Mouse (Mus musculus) ovary, postnatal 14 days (tissue): ENCODE data around the gene Ano1.

Experiments
- DNase-seq: peaks from one replicate; pipeline ENCODE4 v3.0.0; 2022; ENCODE audit warnings: low spot score

The Ano1 gene

GRCm38 (mm10) chr7:144582284-144582980, 169.3 kb downstream of the Ano1 start, which contains the start of gene Fadd:
Gene Fadd (minus strand): TSS chr7:144582463.
- peak; percentile 97 for DNase-seq

- peak; percentile 71 for DNase-seq
Measured at GRCm38 (mm10) chr7:144581559-144582283, 170.1 kb downstream of the Ano1 start.

GRCm38 (mm10) chr7:144577876-144578275, 173.9 kb downstream of the Ano1 start:
- DNase-seq, result no peak

GRCm38 (mm10) chr7:144572234-144572633, 179.5 kb downstream of the Ano1 start:
- DNase-seq, result no peak

- no peak for DNase-seq
Measured at GRCm38 (mm10) chr7:144571598-144571997, 180.2 kb downstream of the Ano1 start.

GRCm38 (mm10) chr7:144569428-144569827, 182.3 kb downstream of the Ano1 start:
- peak; percentile 31 for DNase-seq

GRCm38 (mm10) chr7:144568091-144568490, 183.7 kb downstream of the Ano1 start:
- DNase-seq, result no peak

GRCm38 (mm10) chr7:144566921-144567682, 184.7 kb downstream of the Ano1 start:
- no peak for DNase-seq

GRCm38 (mm10) chr7:144563456-144564155, 188.2 kb downstream of the Ano1 start:
- no peak for DNase-seq

- DNase-seq, result no peak
Measured at GRCm38 (mm10) chr7:144562016-144562415, 189.8 kb downstream of the Ano1 start.

- no peak for DNase-seq
Measured at GRCm38 (mm10) chr7:144560594-144560993, 191.2 kb downstream of the Ano1 start.

GRCm38 (mm10) chr7:144558552-144558951, 193.2 kb downstream of the Ano1 start:
- no peak for DNase-seq

GRCm38 (mm10) chr7:144554123-144554472, 197.7 kb downstream of the Ano1 start:
- DNase-seq, result no peak

GRCm38 (mm10) chr7:144553237-144554122, 198.3 kb downstream of the Ano1 start, which contains the start of gene Ppfia1:
Gene Ppfia1 (minus strand): TSS chr7:144553729.
- DNase-seq, result peak; percentile 97

- DNase-seq, result no peak
Measured at GRCm38 (mm10) chr7:144552274-144552673, 199.5 kb downstream of the Ano1 start.

GRCm38 (mm10) chr7:144550811-144551210, 201.0 kb downstream of the Ano1 start:
- no peak for DNase-seq

- no peak for DNase-seq
Measured at GRCm38 (mm10) chr7:144549904-144550566, 201.7 kb downstream of the Ano1 start.

- no peak for DNase-seq
Measured at GRCm38 (mm10) chr7:144545231-144545630, 206.5 kb downstream of the Ano1 start.

GRCm38 (mm10) chr7:144541351-144541750, 210.4 kb downstream of the Ano1 start:
- no peak for DNase-seq

- DNase-seq, result no peak
Measured at GRCm38 (mm10) chr7:144539146-144539545, 212.6 kb downstream of the Ano1 start.
